Mouse (Mus musculus) lung, postnatal 4 days (tissue): ENCODE measurements around the gene Bpi.

Experiments used
- DNase-seq, 2 experiments: peaks; one replicate each; pipeline ENCODE4 v3.0.0; 2021

The Bpi gene

DNA sequence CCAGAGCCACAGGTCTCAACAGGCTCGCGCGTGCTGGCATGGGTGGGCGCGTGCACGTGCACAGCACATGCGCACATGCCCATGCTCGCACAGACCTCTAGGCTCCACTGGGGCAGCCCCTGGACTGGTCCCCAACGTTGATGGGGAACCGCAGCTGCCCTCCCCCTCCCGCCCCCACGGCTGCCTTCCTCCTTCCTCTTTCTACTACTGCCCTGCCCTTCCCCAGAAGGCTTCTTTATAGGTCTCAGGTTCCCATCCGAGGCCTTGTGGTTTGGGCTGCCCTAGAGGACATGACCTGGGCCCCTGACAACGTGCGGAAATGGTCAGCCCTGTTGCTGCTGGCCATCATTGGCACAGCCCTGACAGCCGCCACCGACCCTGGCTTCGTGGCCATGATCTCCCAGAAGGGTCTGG is at the start of gene Bpi:
Gene Bpi (plus strand): TSS at position 90 of the 414 bp plus-strand sequence.
- peak in 1 of 2 experiments; percentile 19 for DNase-seq

DNA sequence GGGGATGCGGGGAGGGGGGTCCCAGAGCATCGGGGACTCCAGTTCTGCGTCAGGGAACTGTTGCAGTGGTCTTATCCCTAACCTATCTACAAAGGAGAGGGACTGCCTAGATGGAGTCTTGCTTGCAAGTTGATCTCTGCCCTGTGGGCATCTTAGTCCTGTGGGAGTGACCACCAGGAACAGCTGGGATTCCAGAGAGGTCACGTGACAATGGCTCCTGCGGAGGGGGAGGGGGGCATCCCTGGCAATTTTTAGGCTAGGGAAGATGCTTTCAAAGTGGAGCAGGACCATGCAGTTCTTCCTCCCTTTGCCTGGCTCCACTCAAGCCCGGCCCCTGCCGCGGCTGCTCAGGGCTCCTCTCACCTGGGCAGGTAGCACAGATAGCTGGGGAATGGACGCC is 48.1 kb upstream of the Bpi start:
- DNase-seq, result no peak

DNA sequence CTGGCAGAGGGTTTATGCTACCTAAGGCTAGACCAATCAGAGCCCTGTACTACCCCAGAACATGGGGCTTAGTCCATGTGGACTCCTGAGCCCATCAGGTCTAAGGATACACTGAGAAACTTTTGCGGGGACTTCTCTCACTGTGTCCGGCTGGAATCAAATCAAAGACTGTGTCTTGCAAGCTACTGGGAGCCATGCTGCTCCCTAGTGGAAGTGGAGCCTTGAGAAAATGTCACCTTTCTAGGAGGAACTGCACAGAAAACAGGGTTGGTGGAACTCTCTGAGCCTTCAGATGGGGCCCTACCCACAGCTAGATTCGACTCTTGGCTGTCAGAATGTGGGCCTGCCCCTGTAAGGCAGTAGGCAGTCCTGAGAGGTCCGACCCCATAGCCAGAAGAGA is 47.4 kb upstream of the Bpi start:
- DNase-seq, result peak in 1 of 2 experiments; percentile 50

DNA sequence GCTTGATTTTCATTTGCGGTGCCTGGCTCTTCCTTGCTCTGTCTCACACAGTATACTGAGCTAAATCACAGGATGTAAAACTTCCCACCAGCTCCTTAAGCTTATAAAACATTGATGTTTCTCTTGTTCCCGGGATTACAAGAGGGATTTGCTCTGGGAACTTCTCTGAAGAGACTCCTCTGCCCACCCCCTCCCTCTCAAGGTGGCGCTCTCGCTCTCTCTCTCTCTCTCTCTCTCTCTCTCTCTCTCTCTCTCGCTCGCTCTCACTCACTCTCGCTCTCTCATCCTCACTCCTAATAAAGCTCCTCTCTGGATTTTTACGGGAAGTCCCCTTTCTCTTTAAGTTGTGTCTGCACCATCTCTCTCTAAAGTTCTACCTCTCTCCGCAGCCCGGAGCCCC is 46.9 kb upstream of the Bpi start:
- no peak for DNase-seq

DNA sequence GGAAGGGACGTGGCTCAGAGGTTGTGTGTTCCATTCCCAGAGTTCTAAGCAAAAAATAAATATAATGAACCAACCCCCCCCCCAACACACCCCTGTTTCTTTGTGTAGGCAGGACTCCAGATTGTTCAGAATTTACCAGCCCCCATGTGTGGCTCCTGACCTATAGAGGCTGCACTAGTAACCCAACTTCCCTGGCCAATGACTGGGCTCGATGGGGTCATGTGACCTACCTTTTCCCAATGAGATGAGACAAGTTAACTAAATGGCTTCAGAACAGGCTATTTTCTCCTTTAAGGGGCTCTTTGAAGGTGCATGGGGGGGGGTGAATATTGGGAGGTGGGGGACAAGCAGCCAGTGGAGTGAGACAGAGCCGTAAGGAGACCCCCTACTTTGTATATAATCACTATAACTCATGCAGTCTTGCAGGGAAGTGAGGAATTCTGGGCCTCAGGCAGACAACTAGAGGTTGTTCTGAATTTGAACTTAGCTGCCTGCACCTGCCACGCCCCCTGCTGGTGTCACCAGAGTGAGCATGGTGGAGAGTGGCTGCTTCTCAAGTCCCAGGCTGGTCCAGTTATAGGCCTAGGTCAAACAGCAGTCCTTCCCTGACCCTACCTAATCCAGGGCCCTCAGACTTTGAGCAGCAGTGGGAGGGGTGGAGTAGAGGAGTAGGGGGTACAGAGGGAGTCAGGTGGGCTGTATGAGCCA is 46.0 kb upstream of the Bpi start:
- no peak for DNase-seq

DNA sequence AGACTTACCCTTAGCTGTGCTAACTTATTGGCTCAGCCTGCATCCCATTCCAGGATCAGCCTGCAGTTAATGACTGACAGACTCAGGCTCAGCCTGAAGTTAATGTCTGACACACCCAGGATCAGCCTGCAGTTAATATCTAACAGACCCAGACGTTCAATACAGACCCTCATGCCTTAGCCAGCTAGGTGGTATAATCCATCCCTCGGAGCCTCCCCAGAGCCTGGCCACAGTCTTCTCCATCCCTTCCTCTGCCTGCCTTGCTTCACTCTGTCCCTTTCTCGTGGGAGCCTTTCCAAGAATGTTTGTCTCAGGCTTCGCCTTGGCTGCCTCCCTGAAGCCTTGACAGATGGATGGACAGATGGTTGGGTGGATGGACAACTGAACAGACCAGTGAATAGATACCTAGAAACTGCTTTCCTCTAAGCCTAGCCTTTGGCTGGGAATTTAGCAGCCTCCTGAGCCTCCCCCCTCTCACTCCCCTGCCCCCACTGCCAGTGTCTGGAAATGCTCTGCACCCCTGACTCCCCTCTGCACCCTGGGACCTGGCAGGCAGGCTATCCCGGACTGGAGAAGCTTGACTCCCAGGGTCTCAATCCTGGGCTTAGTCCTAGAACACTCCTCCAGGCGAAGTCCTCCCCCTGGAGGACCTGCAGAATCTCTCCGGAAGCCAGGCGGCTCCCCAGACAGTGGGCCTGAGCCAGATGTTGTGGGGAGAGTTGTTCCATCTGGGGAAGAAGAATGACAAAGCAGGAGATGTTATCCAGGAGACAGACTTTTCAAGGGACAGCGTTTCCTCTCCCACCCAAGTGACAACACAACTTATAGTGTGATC is 42.4 kb upstream of the Bpi start:
- no peak for DNase-seq

DNA sequence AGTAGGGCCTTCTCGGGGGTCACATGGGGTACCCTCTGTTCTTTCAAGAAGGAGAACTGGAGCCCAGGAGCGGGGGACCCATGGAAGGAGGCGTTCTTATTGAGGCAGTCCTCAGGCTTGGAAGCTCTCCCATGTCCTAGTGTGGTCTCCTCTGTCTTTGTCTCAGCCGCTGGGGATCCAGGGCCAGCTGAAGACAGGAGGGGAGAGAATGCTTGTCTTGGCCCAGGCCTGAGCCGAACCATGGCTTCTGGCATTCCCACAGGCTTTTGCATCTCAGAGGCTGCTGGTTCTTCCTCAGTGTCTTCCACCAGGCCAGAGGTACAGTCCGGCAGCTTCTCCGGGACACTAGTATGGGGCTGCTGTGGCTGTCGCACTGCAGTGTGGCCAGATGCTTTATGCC is 41.4 kb upstream of the Bpi start:
- no peak for DNase-seq

DNA sequence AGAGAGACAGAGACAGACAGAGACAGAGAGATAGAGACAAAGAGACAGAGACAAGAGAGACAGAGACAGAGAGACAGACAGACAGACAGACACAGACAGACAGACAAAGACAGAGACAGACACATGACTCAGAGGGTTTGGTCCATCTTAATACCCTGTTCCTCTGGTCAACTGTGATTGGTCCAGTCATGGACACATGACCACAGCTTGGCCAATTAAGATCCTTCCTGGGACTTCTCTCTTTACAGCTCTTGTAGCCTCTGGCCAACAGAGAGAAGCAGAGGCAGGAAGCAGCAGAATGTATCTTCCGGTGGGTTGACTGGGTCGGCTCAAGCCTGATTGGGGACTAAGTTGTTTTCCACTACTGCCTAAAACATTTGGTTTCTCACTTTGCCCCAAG is 38.3 kb upstream of the Bpi start:
- no peak for DNase-seq

DNA sequence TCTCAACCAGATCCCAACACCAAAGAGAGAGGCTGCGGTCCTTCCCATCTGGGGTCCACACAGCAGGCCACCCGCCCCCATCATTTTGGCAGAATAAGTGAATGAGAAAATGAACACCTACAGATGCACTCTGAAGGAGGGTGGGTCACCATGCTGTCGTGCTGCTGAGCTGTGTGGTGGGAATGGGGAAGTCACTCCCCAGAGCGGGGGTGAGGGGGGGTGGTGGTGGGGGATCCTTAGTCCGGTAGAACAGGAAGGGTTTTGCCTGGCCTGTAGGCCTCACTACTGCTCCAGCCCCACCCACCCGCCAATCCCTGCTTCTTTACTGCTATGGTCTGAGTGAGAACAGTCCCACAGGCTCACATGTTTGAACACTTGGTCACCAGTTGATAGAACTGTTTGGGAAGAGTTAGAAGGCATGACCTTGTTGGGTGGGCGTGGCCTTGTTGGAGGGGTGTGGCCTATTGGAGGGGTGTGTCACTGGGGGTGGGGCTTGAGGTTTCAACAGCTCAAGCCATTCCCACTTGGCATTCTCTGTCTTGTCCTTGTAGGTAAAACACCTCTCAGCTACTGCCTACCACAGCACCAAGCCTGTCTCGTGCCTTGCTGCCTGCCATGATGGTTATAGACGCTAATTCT is 36.3 kb upstream of the Bpi start:
- no peak for DNase-seq

DNA sequence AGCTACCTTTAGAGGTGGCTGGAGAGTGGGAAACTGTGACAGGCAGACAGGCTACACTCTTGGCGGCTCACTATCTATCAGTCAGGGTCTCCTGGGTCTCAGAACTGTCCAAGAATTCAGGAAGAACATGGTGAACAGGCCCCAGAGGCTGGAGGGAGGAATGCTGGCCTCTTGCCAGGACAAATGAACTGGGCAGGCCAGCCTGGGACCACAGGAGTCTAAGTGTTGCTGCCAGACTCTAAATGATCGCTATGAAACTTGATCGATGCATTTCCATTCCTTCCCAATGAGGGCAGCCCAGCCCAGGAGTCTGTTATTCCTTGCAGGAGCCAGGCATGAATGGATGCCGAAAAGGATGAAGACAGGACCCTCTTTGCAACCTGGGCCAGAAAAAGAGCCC is 35.2 kb upstream of the Bpi start:
- peak in 1 of 2 experiments; percentile 29 for DNase-seq

DNA sequence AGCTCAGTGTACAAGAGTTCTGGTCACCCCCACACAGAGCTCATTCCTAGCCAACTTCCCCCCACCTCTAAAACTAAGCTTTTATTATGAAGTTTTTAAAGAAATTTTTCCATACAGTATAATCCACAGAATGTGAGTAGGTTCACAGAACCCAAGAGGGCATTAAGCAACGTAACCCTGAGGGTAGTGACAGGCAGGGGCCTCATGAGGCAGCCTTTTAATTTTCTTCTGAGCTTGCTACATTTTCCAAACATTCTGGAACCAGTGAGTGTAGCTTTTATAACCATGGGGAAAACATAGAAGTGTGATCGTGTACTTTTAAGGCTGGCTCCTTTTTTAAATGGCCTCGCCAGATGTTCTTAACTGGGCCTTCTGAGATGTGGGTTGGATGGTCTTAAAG is 34.4 kb upstream of the Bpi start:
- no peak for DNase-seq

DNA sequence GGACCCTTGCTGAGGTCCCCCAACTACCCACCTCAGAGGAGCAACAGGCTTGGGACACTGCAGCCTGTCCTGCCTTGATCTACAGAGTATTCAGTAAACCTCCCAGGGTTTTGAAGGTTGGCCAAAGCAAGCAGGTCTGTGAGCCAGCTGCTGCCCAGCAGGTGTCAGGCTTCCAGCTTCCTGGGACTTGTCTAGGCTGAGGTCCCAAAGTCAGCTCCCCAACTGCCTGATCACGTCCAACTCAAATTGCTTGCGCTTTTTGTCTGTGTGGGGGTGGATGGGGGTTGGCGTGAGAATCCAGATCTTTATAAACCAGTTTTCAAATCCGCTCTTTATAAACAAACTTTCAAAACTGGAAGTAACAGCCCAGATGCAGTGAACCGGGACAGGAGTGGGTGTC is 32.6 kb upstream of the Bpi start:
- DNase-seq, result peak; percentile 46 to 58

DNA sequence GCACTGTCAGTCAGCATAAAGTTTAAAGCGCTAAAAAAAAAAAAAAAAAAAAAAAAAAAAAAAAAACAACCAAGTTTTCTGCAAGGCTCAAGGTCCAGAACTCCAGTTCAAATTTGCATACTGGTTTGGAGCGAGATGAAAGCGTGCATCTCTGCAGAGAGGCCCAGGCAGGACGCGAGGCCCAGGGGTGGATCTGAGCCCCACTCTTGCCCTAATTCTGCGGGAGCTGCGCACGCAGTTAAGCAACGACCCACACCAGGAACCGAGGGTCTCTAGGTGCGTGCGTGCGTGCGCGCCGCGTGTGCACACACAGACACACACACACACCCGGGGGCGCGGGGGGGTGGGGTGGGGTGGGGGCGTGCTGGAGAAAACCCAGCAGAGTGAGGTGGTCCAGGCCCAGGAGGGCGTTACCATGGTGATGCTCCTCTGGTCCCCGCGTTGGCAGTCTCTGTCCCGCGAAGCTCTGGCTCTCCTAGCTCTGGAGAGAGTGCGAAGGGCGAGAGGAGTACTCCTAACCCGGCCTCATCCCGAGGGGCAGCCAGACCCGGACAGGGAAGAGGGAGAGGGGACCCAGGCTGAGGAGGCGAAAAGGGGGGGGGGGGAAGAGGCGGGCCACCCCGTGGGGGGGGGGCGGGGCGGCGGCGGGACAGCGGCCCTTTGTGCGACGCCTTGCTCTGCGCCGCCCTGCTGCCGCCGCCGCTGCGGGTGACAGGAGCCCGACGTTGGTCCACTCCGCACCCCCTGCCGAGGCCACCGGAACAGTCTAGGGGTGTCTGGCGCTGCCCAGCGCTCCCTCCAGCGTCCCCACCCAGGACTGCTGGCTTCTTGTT is 29.0 kb upstream of the Bpi start, which contains the start of gene D630003M21Rik:
Gene D630003M21Rik (minus strand): TSS at position 553 of the 833 bp plus-strand sequence.
- DNase-seq, result peak; percentile 22 to 60

DNA sequence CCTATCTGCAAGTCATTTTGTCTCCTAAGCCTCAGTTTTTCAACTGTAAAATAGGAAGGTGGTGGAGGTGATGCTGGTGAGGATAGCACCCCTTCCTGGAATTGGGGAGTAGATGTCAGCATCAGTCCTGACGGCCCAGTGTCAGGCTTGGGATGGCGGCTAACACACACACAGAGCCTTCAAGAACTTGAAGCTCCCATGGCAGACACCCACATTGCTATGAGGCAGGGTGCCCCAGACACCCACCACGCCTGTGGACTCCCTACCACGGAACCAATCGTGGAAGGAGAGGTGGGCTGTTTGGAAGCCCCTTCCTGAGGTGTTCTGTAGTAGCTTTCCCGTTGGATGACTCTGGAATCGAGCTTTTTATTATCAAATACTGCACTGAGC is 28.4 kb upstream of the Bpi start:
- DNase-seq, result no peak

DNA sequence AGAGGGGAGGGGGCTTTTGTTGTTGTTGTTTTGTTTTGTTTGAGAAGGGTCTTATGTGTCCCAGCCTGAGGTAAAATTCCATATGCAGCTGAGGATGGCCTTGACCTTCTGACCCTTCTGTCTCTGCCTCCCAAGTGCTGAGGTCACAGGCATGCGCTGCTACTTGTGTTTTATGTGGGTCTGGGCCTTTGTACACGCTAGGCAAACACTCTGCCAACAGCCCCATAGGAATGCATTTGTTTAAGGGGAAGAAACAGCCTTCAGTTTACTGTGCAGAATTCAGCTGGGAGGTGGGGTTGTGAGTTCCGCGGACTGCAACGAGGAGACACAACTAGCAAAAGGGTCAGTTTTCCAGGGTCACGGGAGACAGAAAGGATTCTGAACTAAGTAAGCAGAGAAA is 27.3 kb upstream of the Bpi start:
- peak in 1 of 2 experiments; percentile 34 for DNase-seq

DNA sequence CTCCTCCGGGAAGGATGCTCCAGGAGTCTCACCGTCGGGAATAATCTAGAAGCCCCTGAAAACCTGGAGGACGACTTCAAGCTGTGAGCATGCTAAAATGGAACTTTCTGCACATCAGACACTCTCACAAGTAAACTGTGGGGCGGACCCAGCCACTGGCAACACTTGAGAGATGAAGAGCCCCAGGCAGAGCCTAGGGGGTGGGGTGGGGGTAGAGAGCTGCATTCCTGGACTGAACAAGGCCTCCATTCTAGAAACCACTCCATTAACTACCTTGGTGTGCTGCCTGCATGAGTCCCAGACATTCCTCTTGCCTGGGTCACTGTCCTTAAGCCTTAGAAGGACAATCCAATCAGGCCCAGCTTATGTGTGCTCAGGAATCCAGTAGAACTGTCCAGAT is 26.8 kb upstream of the Bpi start:
- DNase-seq, result peak; percentile 50 to 74

DNA sequence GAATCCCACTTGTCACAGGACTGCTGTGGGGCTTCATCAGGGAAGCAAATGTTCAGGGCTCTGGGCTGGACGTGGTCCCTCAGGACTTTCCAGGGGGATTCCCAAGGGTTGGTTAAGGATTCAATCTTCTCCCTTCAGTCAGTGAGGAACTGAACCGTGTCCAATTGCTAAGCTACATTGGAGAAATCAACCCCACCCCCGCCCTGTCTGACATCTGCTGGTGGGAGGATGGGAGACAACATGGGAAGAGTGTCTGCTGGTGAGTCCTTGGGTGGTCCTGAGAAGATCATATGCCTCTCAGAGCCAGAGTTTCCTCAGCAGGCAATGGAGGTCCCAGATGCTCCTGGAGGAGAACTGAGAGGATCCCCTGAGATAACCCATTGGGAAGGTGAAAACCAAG is 25.5 kb upstream of the Bpi start:
- no peak for DNase-seq

DNA sequence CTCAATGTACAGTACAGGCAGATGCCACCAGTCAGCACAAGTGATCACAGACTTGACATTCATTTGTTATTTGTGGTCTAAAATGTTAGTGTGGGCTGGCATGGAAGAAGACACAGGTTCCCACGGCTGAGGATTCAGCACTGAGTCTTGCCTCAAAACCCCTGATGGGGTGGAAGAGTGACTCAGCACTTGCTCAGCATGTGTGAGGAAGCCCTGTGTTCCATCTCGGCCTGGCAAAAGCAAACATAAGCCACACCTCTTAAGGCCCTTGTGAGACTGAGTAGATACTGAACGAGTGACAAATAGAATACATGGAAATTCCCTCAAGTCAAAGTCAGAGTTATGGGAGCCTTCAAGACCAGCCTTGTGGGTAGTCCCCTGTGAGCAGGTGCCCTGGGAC is 24.8 kb upstream of the Bpi start:
- DNase-seq, result no peak

DNA sequence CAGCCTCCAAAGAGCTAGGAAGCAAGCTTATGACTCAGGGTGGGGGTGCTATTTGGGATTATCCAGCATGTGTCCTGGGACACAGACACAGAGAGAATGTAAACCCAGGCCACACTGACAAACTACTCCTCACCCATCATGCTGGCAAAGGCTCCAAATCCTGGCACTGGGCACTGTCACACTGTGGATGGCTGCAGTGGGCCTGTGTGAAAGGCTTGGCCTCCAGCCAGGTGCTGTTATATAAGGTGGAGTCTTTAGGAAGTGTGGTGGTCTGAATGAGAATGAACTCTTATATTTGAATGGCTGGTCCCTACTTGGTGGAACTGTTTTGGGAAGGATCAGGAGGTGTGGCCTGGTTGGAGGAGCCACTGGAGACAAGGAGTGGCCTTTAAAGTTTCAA is 21.2 kb upstream of the Bpi start:
- no peak for DNase-seq

DNA sequence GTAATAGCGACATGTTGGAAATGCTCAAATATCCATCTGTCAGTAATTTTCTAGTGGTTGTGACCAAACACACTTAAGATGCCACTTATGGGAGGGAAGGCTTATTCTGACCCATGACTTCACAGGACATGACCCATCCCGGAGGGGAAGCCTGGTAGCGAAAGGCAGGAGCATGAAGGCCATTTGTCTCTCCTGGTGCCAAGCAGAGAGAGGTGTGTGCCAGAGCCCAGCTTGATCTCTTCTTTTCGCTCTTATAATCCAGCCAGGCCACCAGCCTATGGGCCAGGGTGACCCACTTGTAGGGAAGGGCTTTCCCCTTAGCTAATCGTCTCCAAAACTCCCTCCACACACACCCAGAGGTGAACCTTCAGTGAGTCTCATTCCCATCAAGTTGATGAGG is 19.8 kb upstream of the Bpi start:
- no peak for DNase-seq

DNA sequence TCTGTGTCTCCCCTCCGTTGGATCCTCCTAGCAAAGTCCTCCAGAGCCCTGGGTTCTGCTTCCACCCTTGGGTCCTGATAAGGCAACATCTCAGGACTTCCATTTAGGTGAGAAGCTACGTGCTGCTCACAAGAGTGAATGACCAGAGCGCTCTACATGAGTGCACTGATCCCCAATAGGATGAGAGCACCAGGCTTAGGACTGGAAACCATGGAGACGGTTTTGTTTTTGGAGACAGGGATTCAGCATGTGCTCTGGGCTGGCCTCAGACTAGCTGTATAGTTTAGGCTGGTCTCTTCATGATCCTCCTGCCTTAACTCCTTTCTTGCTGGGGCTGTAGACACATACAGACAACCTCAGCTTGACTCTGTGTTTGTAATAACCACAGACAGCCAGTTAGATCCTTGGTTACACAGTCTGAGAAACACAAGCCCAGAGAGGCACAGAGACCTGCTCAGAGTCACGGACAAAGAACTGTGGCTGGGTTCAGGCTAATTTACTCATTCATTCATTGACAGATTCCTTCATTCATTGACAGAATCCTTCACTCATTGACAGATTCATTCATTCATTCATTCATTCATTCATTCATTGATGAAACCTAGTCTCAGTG is 16.7 kb upstream of the Bpi start:
- DNase-seq, result no peak

DNA sequence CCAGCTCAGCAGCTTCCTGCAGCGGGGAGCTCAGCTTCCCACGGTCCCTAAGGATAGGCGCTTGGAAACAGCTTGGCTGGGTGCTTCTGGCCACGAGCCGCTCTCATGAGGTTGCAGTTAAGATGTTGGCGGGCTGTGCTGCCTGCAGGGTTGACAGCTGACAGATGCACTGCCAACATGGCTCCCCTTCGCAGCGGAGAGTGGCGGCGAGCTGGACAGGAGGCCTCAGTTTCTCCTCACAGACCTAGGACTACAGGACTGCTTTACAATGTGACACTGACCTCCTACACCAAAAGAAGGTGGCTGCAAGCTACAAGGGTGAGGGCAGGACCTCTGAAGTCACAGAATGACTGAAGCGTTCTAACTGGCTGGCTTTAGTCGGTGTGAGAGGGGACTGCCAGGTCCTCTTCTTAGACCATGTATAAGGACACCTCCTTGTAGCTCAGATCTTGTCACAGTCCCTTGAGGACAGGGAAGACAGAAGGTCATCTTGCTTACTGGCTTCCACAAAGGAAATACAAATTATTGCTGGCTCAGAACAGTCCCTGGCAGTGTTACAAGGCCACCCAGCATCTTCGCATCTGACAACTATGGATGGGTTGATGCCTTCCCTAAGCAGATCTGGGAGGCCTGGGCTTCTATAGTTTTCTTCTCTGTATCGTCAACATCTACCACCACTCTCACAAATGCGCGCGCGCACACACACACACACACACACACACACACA is 15.6 kb upstream of the Bpi start:
- peak; percentile 24 to 56 for DNase-seq
